Mouse (Mus musculus) bone marrow, adult 2 months (tissue): ENCODE results near the gene Ptprg.

Experiments used
- CTCF ChIP-seq: fragments of 200-500 bp; IDR thresholded peaks from 2 replicates; pipeline ENCODE4 v1.5.1; 2011; ENCODE audit warnings: low read length, control low read depth; ENCODE audit not compliant: control insufficient read depth, insufficient read depth
- POLR2A ChIP-seq: fragments of 200-500 bp; IDR thresholded peaks from 2 replicates; pipeline ENCODE4 v1.6.1; 2011; ENCODE audit warnings: low read depth, mild to moderate bottlenecking, control low read depth, low read length, borderline replicate concordance; ENCODE audit not compliant: control insufficient read depth

GRCm38 (mm10) chr14:11835706-11836445 is 282.5 kb downstream of the Ptprg start:
- no peak for TF ChIP-seq CTCF
- no peak for TF ChIP-seq POLR2A
